Mouse (Mus musculus) cerebellum, adult 8-10 months (tissue): ENCODE data around the gene Rps23.

Experiments
- DNase-seq: peaks from one replicate; pipeline ENCODE4 v3.0.0; 2022

Rps23 gene

GRCm38 (mm10) chr13:90935852-90936251, 13.1 kb downstream of the Rps23 start:
- no peak for DNase-seq

- no peak for DNase-seq
Observed at GRCm38 (mm10) chr13:90939192-90939591, 16.4 kb downstream of the Rps23 start.

- no peak for DNase-seq
Observed at GRCm38 (mm10) chr13:90939600-90939999, 16.8 kb downstream of the Rps23 start.

- no peak for DNase-seq
Observed at GRCm38 (mm10) chr13:90958894-90959293, 36.1 kb downstream of the Rps23 start.

GRCm38 (mm10) chr13:90960591-90960990, 37.8 kb downstream of the Rps23 start:
- no peak for DNase-seq

GRCm38 (mm10) chr13:90962836-90963760, 40.3 kb downstream of the Rps23 start:
- DNase-seq = no peak

GRCm38 (mm10) chr13:90964511-90964910, 41.8 kb downstream of the Rps23 start:
- no peak for DNase-seq

GRCm38 (mm10) chr13:90965996-90966395, 43.2 kb downstream of the Rps23 start:
- DNase-seq = no peak

- peak; percentile 75 for DNase-seq
Observed at GRCm38 (mm10) chr13:90967422-90967821, 44.7 kb downstream of the Rps23 start.

GRCm38 (mm10) chr13:90968940-90969339, 46.2 kb downstream of the Rps23 start:
- DNase-seq = no peak

- DNase-seq = no peak
Observed at GRCm38 (mm10) chr13:90970259-90971017, 47.7 kb downstream of the Rps23 start.

- no peak for DNase-seq
Observed at GRCm38 (mm10) chr13:90973409-90973808, 50.7 kb downstream of the Rps23 start.
